Mouse (Mus musculus) brain, embryonic 14.5 days (tissue): Measurements from ENCODE around the gene Cdca5.

ENCODE experiments used
- CTCF ChIP-seq: fragments of 200-500 bp; IDR thresholded peaks from 2 replicates; pipeline ENCODE4 v1.5.1; 2012; ENCODE audit warnings: inconsistent platforms, mild to moderate bottlenecking, moderate library complexity, borderline replicate concordance; ENCODE audit not compliant: insufficient read depth, insufficient read length; ENCODE audit errors: extremely low read depth
- POLR2A ChIP-seq: fragments of 200-500 bp; IDR thresholded peaks from 2 replicates; pipeline ENCODE4 v1.6.1; 2012; ENCODE audit warnings: mild to moderate bottlenecking, inconsistent platforms, borderline replicate concordance; ENCODE audit not compliant: poor library complexity, insufficient read depth, insufficient read length, severe bottlenecking; ENCODE audit errors: extremely low read depth

DNA sequence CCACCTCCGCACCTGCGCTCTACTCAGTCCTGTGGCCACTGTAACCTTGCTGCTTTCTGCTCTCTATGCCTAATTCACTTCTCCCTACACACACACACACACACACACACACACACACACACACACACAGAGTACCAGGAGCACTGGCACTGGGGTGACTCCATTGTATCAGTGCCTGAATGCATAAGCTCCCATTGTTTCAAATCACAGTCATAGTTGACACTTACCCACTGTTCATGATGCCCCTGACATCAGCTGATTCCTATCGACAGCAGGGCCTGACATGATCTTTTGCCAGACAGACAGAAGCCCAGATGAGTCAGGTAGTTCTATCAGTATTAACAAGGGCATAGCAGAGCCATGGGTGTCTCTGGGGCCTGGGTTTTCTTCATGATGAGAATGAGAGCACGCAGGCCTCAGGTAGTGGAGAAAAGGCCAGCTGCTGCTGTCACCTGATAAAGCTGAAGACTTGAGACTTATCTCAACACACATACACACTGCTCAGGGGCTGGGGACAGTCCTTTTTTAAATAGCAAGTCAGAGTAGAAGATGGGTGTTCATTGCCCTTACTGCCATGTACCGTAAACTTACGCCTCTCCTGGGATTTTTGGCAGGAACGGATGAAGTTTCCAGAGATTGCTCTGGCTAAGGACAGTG is 47.5 kb downstream of the Cdca5 start:
- TF ChIP-seq CTCF (no peak), POLR2A (no peak)
